Mouse (Mus musculus) stomach, postnatal 0 days (tissue): ENCODE data around the gene Aldh3a2.

ENCODE experiments used
- CTCF ChIP-seq: IDR thresholded peaks from 2 replicates; pipeline ENCODE4 v1.5.1; 2016; ENCODE audit warnings: antibody characterized with exemption, low read depth, mild to moderate bottlenecking, moderate library complexity
- EP300 ChIP-seq: optimal IDR thresholded peaks from 2 replicates; pipeline ENCODE3; 2016; ENCODE audit warnings: antibody characterized with exemption

DNA sequence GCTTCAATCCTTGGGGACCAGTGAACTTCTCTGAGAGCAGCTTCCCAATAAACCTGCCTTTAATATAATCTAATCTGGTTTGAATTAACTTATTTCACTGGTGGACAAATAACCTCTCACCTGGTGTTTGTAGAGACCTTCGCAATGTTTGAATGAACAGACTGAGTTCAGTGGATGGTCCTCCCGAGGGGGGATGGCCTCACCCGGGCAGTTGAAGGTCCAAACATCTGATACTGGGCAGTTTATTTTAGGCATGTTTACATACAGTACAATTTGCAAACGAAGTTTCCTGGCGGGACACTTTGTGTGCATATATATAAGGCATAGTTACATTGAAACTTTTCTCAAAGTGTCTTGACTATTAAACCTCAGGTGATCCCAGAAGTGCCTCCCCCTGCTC is 33.1 kb downstream of the Aldh3a2 start:
- TF ChIP-seq EP300, result no peak
- TF ChIP-seq CTCF, result no peak
